Mouse (Mus musculus) megakaryocyte, embryonic 14.5 days (primary cell): ENCODE results near the gene Ankmy1. TPM values are rescaled to one million over a fixed set of nuclear protein-coding genes. Genes with fewer than 3 reads are reported as not detected.

ENCODE experiments used
- H3K27me3 ChIP-seq: replicated peaks from 2 replicates; pipeline ENCODE3; 2012; ENCODE audit warnings: inconsistent platforms
- H3K36me3 ChIP-seq: replicated peaks from 2 replicates; pipeline ENCODE3; 2012; ENCODE audit warnings: low read length, inconsistent platforms, mixed read lengths
- H3K4me1 ChIP-seq: 2 replicates; pipeline ENCODE4 v1.6.1; 2012; ENCODE audit warnings: inconsistent platforms
- H3K4me3 ChIP-seq: replicated peaks from 2 replicates; pipeline ENCODE3; 2012; ENCODE audit warnings: moderate library complexity, mild to moderate bottlenecking, inconsistent platforms
- H3K9me3 ChIP-seq: 2 replicates; pipeline ENCODE4 v1.6.1; 2012; ENCODE audit warnings: inconsistent platforms
- FLI1 ChIP-seq: IDR thresholded peaks from 2 replicates; pipeline ENCODE4 v1.6.1; 2012; ENCODE audit warnings: low read length, inconsistent platforms, mixed read lengths
- GATA1 ChIP-seq: IDR thresholded peaks from 3 replicates; pipeline ENCODE4 v1.6.1; 2012; ENCODE audit warnings: mixed read lengths, low read length, inconsistent platforms, borderline replicate concordance
- polyA plus RNA-seq: library from polyadenylated mRNA; stranded (reverse); fragments of >175 nt; gene quantifications from 2 replicates; pipeline ENCODE4 v1.2.3, GENCODE M21; 2012; ENCODE audit warnings: low replicate concordance; ENCODE audit not compliant: insufficient read depth

Ankmy1 gene
- polyA plus RNA-seq: not detected in 2 replicates

DNA sequence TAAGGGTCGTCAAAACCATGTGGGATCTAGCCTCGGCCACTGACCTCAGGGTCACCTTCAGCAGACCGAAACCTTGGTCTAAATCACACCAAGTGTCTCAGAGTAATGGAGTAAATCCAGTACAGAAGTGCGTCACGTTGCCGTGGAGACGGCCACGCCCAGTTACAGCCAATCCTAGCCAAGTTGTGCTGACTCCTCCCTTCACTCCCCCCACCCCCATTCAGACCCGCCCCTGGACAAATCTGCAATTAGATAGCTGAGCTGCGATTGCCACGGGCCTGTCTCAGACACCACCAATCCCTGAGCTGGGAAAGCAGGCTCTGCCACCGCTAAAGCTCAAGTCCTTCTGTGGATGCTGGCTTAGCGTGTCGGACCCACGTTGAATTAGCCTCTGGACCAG lies at the start of gene Ankmy1:
Ankmy1 (minus strand) TSS at position 121 of the 400 bp plus-strand sequence.
- no peak for TF ChIP-seq GATA1
- TF ChIP-seq FLI1: no peak
- H3K4me3 ChIP-seq: no peak within 1 kb of the TSS
- peaks cover 4% of the 10 kb centered on the region; the same call in 1 of the 2 replicates for H3K9me3 ChIP-seq
- peaks cover 5% of the 10 kb centered on the region for H3K36me3 ChIP-seq
- peaks cover 33% of the 10 kb centered on the region for H3K4me1 ChIP-seq
- peaks cover 50% of the 10 kb centered on the region for H3K27me3 ChIP-seq

DNA sequence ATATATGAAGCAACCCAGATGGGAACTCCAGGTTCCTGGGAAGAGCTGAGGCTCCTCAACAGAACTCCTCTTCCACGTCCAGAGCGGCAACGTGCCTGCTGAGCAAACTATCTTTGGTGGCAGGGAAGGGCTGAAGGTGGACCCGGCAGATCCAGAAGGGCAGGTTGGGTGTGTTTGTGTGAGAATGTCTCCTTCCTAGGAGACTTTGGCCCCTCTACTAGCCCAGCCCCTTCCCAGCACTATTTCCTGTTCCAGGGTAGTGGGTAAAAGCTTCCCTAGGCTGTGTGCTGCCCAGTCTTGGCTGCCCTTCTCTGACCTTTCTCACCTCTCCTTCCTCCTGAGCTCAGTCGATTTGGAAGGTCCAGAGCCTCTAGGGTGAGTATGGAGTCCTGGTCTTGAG lies 47.9 kb upstream of the Ankmy1 start, which contains the start of gene Gpr35:
Gpr35 (plus strand) TSS at position 259 of the 400 bp plus-strand sequence.
- TF ChIP-seq FLI1 (no peak), GATA1 (no peak)
- peaks cover 13% of the 10 kb centered on the region for H3K4me1 ChIP-seq
- H3K27me3 ChIP-seq: peaks cover 1% of the 10 kb centered on the region
- no peak within 1 kb of the TSS for H3K4me3 ChIP-seq
- peaks cover 38% of the 10 kb centered on the region for H3K36me3 ChIP-seq
- H3K9me3 ChIP-seq: no peaks in the 10 kb centered on the region

DNA sequence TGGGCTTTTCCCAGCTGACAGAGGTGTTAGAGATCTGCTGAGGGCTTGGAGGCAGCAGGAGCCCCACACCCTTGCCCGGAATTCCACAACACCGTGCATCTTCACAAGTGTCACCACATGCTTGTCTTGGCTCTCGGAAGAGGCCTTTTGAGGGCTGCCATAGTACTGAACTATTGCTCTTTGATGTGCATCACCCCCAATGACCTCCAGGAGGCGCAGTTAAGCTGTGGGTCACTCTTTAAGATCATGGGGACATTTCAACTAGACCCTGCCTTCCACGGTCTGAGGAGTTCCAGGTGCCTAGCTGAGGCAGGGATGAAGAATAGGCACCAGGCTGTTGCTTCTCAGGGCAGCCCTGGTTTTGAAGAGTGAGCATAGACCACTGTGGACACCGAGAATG lies 46.7 kb upstream of the Ankmy1 start:
- TF ChIP-seq GATA1 (no peak), FLI1 (no peak)

DNA sequence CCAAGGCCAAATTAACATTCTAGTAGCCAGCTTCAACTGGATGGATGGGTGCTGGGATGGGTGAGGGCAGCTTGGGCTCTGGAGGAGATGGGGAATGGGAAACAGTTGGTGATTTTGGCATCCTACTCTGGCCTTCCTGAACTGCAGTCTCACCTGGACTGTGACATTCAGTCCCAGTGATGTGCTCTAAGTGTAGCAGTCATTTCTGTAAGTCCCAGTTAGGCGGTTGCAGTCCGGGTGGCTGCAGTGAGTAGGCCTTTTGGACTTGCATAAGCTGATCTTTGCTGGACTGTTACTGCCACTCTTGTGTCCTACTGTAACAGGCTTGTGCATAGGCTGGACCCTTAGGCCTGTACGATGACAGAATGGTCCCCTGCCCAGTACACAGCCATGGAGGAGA lies 45.3 kb upstream of the Ankmy1 start:
- no peak for TF ChIP-seq FLI1
- TF ChIP-seq GATA1: no peak
- Histone ChIP-seq H3K4me3 (no peak overlapping the region), H3K36me3 (peaks cover 64% of the 10 kb centered on the region), H3K9me3 (no peaks in the 10 kb centered on the region), H3K4me1 (peaks cover 13% of the 10 kb centered on the region), H3K27me3 (peaks cover 1% of the 10 kb centered on the region)

More for the DNA sequence above, 46.7 kb upstream of the Ankmy1 start:
- Histone ChIP-seq H3K4me3 (no peak overlapping the region), H3K27me3 (peaks cover 1% of the 10 kb centered on the region), H3K9me3 (no peaks in the 10 kb centered on the region), H3K36me3 (peaks cover 50% of the 10 kb centered on the region), H3K4me1 (peaks cover 13% of the 10 kb centered on the region)

DNA sequence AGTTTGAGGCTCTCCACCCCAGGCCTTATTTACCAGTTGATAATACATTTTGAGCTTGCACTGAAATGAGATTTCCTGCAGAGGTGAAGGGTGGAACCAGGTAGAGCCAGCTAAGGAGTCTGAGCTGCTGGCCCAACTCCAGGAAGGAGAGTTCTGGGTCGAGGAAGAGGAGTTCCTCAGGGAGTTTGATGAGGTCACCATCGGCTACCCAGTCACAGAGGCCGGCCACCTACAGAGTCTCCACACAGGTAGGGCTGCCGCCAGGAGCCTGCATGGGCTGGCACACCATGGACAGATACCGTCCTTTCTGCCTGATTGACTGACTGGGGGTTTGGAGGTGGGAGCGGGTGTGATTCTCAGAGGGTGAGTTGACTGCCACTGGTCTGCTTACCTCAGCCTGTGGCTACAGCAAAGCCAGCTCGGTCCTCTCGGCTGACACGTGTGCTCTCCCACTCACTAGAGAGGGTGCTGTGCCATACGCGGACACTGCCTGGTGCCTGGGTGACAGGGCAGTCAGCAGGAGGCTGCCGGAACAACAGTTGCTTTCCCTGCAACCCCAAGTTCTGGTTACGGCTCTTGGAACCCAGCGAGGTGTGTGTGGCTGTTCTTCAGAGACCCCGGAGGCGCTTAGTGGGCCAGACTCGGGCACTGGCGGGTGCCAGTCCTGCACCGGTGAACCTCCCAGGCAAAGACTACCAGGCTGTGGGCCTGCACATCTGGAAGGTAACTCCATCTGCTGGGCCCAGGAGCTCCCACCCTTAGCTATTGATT lies 40.7 kb upstream of the Ankmy1 start:
- TF ChIP-seq GATA1 (no peak), FLI1 (no peak)
- H3K4me1 ChIP-seq: no peaks in the 10 kb centered on the region
- peaks cover 97% of the 10 kb centered on the region for H3K36me3 ChIP-seq
- H3K4me3 ChIP-seq: peak overlapping the region; percentile 38
- H3K27me3 ChIP-seq: no peaks in the 10 kb centered on the region
- H3K9me3 ChIP-seq: no peaks in the 10 kb centered on the region

DNA sequence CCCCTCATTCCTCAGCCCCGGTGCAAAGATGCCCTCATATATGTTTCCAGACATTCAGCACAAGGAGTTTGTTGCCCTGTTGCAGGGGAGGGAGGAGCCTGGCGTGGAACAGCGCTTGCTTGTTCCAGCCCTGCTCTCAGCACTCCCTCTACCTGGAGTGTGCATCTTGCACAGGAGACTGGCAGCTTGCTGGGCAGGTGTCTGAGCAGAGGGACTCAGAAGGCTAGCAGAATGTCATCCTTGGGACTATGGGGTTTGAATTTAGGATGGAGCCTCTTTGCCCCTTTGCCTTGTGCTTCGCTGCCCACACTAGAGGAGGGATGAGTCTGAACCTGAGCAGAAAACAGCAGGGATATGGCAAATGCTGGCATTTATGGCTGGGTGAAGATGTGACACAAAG lies 37.0 kb upstream of the Ankmy1 start:
- Histone ChIP-seq H3K9me3 (no peaks in the 10 kb centered on the region), H3K4me3 (no peak overlapping the region), H3K27me3 (no peaks in the 10 kb centered on the region), H3K36me3 (peaks cover 73% of the 10 kb centered on the region), H3K4me1 (peaks cover 25% of the 10 kb centered on the region)
- TF ChIP-seq FLI1: no peak
- no peak for TF ChIP-seq GATA1

DNA sequence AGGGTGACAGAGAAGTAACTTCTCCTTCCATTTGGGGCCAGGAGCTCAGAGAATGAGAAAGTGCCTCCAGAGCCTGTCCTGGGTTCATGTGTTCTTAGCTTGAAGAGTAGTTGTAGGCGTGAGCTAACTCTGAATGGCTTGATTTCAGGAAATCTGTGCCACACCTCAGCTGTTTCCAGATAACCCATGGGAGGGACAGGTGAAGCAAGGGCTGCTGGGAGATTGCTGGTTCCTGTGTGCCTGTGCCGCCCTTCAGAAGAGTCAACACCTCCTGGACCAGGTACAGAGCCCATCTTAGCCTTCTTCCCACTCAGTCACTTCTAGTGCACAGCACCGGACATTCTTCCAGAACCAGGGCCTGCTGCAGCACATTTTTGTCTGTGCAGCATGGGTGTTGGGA lies 35.1 kb upstream of the Ankmy1 start:
- H3K4me3 ChIP-seq: no peak overlapping the region
- peaks cover 54% of the 10 kb centered on the region for H3K36me3 ChIP-seq
- H3K4me1 ChIP-seq: peaks cover 42% of the 10 kb centered on the region
- H3K27me3 ChIP-seq: no peaks in the 10 kb centered on the region
- TF ChIP-seq GATA1: no peak
- no peak for TF ChIP-seq FLI1
- peaks cover 4% of the 10 kb centered on the region; the same call in 1 of the 2 replicates for H3K9me3 ChIP-seq

DNA sequence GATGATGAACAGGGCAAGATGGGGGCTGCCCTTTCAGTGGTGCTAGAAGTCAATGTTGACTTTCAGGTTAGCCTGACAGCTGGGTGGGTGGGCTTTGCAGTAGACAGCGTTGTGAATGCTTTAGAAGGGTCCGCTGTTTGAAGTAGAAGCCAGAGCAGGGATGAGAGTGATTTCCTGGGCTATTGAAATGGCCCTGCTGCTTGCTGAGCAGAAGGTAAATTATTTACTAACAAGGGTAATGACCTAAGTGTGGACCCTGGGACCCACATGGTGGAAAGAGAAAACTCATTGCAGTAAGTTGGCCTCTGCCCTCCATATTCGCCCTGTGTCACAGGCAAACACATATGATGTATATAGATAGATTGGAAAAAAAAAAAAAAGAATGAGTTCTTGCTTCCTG lies 33.8 kb upstream of the Ankmy1 start:
- TF ChIP-seq GATA1: no peak
- TF ChIP-seq FLI1: no peak
- peaks cover 4% of the 10 kb centered on the region for H3K27me3 ChIP-seq
- H3K4me3 ChIP-seq: no peak overlapping the region
- peaks cover 42% of the 10 kb centered on the region for H3K4me1 ChIP-seq
- H3K9me3 ChIP-seq: peaks cover 16% of the 10 kb centered on the region
- H3K36me3 ChIP-seq: peaks cover 40% of the 10 kb centered on the region

DNA sequence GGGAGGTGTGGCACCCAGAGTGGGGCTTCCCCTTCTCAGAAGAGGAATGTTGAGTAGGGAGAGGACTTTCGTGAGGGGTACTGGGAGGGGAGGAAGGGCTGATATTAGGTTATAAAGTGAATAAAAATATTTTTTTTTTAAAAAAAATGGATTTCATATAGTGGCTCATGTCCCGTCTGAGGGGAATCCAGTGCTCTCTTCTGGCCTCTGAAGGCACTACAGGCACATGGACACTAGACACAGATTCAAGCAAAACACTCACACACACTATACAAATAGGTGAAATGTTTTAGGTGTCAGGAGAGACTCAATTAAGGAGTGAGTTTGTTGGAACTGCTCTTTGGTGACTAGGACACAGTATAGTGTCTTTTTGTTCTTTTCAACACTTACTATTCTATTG lies 33.3 kb upstream of the Ankmy1 start:
- H3K9me3 ChIP-seq: peaks cover 17% of the 10 kb centered on the region
- peaks cover 38% of the 10 kb centered on the region for H3K36me3 ChIP-seq
- TF ChIP-seq FLI1 (no peak), GATA1 (no peak)
- peak overlapping the region; percentile 94 for H3K4me3 ChIP-seq
- peaks cover 4% of the 10 kb centered on the region for H3K27me3 ChIP-seq
- H3K4me1 ChIP-seq: peaks cover 42% of the 10 kb centered on the region
